Mouse (Mus musculus): ENCODE data around the gene Clcn1. TPM values are rescaled to one million over a fixed set of nuclear protein-coding genes. Genes with fewer than 3 reads are reported as not detected.

Clcn1 gene
- polyA plus RNA-seq (2012; ENCODE audit: low replicate concordance): 0.10 and 0.16 TPM in 2 replicates

GRCm38 (mm10) chr6:42286448-42286847, at the start of gene Clcn1:
Clcn1 (plus strand) TSS chr6:42286685.

GRCm38 (mm10) chr6:42245711-42246353, 40.7 kb upstream of the Clcn1 start, which contains the start of gene Gstk1:
Gstk1 (plus strand) TSS chr6:42245935.

GRCm38 (mm10) chr6:42261524-42262170, 24.8 kb upstream of the Clcn1 start, which contains the start of gene Tmem139:
Tmem139 (plus strand) TSS chr6:42261970.

GRCm38 (mm10) chr6:42264626-42265312, 21.7 kb upstream of the Clcn1 start, which contains the start of gene Casp2:
Casp2 (plus strand) TSS chr6:42264985.

GRCm38 (mm10) chr6:42324482-42325267, 38.2 kb downstream of the Clcn1 start, which contains the start of gene Fam131b:
Fam131b (minus strand) TSS chr6:42324643.

GRCm38 (mm10) chr6:42349426-42350020, 63.0 kb downstream of the Clcn1 start, which contains the start of gene Zyx:
Zyx (plus strand) TSS chr6:42349630.

Other genes starting within 250 kb of the Clcn1 start
- not detected in 2 replicates for gene Sva, start 248.3 kb upstream of the Clcn1 start, polyA plus RNA-seq (2012; ENCODE audit: low replicate concordance)
- not detected in 2 replicates for gene Tas2r139, start 145.7 kb upstream of the Clcn1 start, polyA plus RNA-seq (2012; ENCODE audit: low replicate concordance)
- gene Tas2r144, start 71.4 kb upstream of the Clcn1 start, polyA plus RNA-seq (2012; ENCODE audit: low replicate concordance): not detected in 2 replicates
- 0.26 TPM in 1 of 2 replicates, not detected in the other for gene Gstk1, start 40.8 kb upstream of the Clcn1 start, polyA plus RNA-seq (2012; ENCODE audit: low replicate concordance)
- gene Tmem139, start 24.7 kb upstream of the Clcn1 start, polyA plus RNA-seq (2012; ENCODE audit: low replicate concordance): not detected in 2 replicates
- gene Casp2, start 21.7 kb upstream of the Clcn1 start, polyA plus RNA-seq (2012; ENCODE audit: low replicate concordance): 2.2 and 3.8 TPM in 2 replicates
- not detected in 2 replicates for gene Fam131b, start 38.0 kb downstream of the Clcn1 start, polyA plus RNA-seq (2012; ENCODE audit: low replicate concordance)
- 283 and 580 TPM in 2 replicates for gene Zyx, start 62.9 kb downstream of the Clcn1 start, polyA plus RNA-seq (2012; ENCODE audit: low replicate concordance)
- not detected in 2 replicates for gene Epha1, start 86.6 kb downstream of the Clcn1 start, polyA plus RNA-seq (2012; ENCODE audit: low replicate concordance)
- not detected in 2 replicates for gene Tas2r143, start 113.6 kb downstream of the Clcn1 start, polyA plus RNA-seq (2012; ENCODE audit: low replicate concordance)
- gene Tas2r135, start 118.7 kb downstream of the Clcn1 start, polyA plus RNA-seq (2012; ENCODE audit: low replicate concordance): not detected in 2 replicates
- not detected in 2 replicates for gene Tas2r126, start 147.8 kb downstream of the Clcn1 start, polyA plus RNA-seq (2012; ENCODE audit: low replicate concordance)
- not detected in 2 replicates for gene Olfr458, start 178.5 kb downstream of the Clcn1 start, polyA plus RNA-seq (2012; ENCODE audit: low replicate concordance)
- gene Olfr457, start 189.7 kb downstream of the Clcn1 start, polyA plus RNA-seq (2012; ENCODE audit: low replicate concordance): not detected in 2 replicates
- gene Olfr456, start 200.5 kb downstream of the Clcn1 start, polyA plus RNA-seq (2012; ENCODE audit: low replicate concordance): not detected in 2 replicates